Mouse (Mus musculus): ENCODE results near the gene Lpin2.

The Lpin2 gene

GRCm38 (mm10) chr17:71265336-71266051, 83.1 kb downstream of the Lpin2 start:
- DNase-seq (ENCODE audit: low spot score) = no peak

- no peak for DNase-seq (ENCODE audit: low spot score)
Measured at GRCm38 (mm10) chr17:71267374-71267773, 85.0 kb downstream of the Lpin2 start.

GRCm38 (mm10) chr17:71268152-71268551, 85.8 kb downstream of the Lpin2 start:
- no peak for DNase-seq (ENCODE audit: low spot score)

- no peak for DNase-seq (ENCODE audit: low spot score)
Measured at GRCm38 (mm10) chr17:71268599-71268998, 86.2 kb downstream of the Lpin2 start.

- no peak for DNase-seq (ENCODE audit: low spot score)
Measured at GRCm38 (mm10) chr17:71273901-71274300, 91.5 kb downstream of the Lpin2 start.

- no peak for DNase-seq (ENCODE audit: low spot score)
Measured at GRCm38 (mm10) chr17:71276771-71277170, 94.4 kb downstream of the Lpin2 start.

GRCm38 (mm10) chr17:71277701-71278491, 95.5 kb downstream of the Lpin2 start:
- DNase-seq (ENCODE audit: low spot score) = no peak

- no peak for DNase-seq (ENCODE audit: low spot score)
Measured at GRCm38 (mm10) chr17:71282716-71283115, 100.4 kb downstream of the Lpin2 start.

GRCm38 (mm10) chr17:71283237-71283636, 100.9 kb downstream of the Lpin2 start:
- no peak for DNase-seq (ENCODE audit: low spot score)

- no peak for DNase-seq (ENCODE audit: low spot score)
Measured at GRCm38 (mm10) chr17:71284890-71285289, 102.5 kb downstream of the Lpin2 start.

- DNase-seq (ENCODE audit: low spot score) = no peak
Measured at GRCm38 (mm10) chr17:71285929-71286328, 103.6 kb downstream of the Lpin2 start.

GRCm38 (mm10) chr17:71287586-71287985, 105.2 kb downstream of the Lpin2 start:
- no peak for DNase-seq (ENCODE audit: low spot score)

- DNase-seq (ENCODE audit: low spot score) = no peak
Measured at GRCm38 (mm10) chr17:71288145-71288758, 105.9 kb downstream of the Lpin2 start.

- DNase-seq (ENCODE audit: low spot score) = no peak
Measured at GRCm38 (mm10) chr17:71288808-71289548, 106.6 kb downstream of the Lpin2 start.

GRCm38 (mm10) chr17:71289572-71290176, 107.3 kb downstream of the Lpin2 start:
- no peak for DNase-seq (ENCODE audit: low spot score)

- DNase-seq (ENCODE audit: low spot score) = no peak
Measured at GRCm38 (mm10) chr17:71290486-71291410, 108.4 kb downstream of the Lpin2 start.

GRCm38 (mm10) chr17:71291897-71292420, 109.6 kb downstream of the Lpin2 start:
- no peak for DNase-seq (ENCODE audit: low spot score)

GRCm38 (mm10) chr17:71292897-71293296, 110.5 kb downstream of the Lpin2 start:
- no peak for DNase-seq (ENCODE audit: low spot score)

- DNase-seq (ENCODE audit: low spot score) = no peak
Measured at GRCm38 (mm10) chr17:71294570-71294969, 112.2 kb downstream of the Lpin2 start.
